Mouse (Mus musculus) thymus, adult 2 months (tissue): ENCODE measurements around the gene Znhit3. TPM values are rescaled to one million over a fixed set of nuclear protein-coding genes. Genes with fewer than 3 reads are reported as not detected.

Experiments
- DNase-seq: peaks from one replicate; pipeline ENCODE4 v3.0.0; 2021
- H3K27ac ChIP-seq: fragments of 200-500 bp; 2 replicates; pipeline ENCODE4 v1.5.1; 2012; ENCODE audit warnings: low read length, control low read depth; ENCODE audit not compliant: control insufficient read depth, insufficient read depth
- H3K27me3 ChIP-seq: fragments of 200-500 bp; 2 replicates; pipeline ENCODE4 v1.6.1; 2012; ENCODE audit warnings: mild to moderate bottlenecking, low read length, moderate library complexity, mixed read lengths; ENCODE audit not compliant: control insufficient read depth, insufficient read depth
- H3K36me3 ChIP-seq: fragments of 200-500 bp; 2 replicates; pipeline ENCODE4 v1.6.1; 2012; ENCODE audit warnings: mild to moderate bottlenecking, low read length, moderate library complexity; ENCODE audit not compliant: control insufficient read depth, insufficient read depth
- H3K4me1 ChIP-seq: fragments of 200-500 bp; replicated peaks from 2 replicates; pipeline ENCODE4 v1.6.1; 2012; ENCODE audit warnings: low read length; ENCODE audit not compliant: control insufficient read depth, insufficient read depth
- H3K4me3 ChIP-seq: fragments of 200-500 bp; 2 replicates; pipeline ENCODE4 v1.5.1; 2012; ENCODE audit warnings: mild to moderate bottlenecking, low read length, control low read depth, moderate library complexity; ENCODE audit not compliant: control insufficient read depth, insufficient read depth
- CTCF ChIP-seq: fragments of 200-500 bp; IDR thresholded peaks from 2 replicates; pipeline ENCODE4 v1.5.1; 2012; ENCODE audit warnings: mild to moderate bottlenecking, control low read depth, low read length, moderate library complexity, borderline replicate concordance; ENCODE audit not compliant: control insufficient read depth, poor library complexity, insufficient read depth; ENCODE audit errors: extremely low read depth
- POLR2A ChIP-seq: fragments of 200-500 bp; IDR thresholded peaks from 2 replicates; pipeline ENCODE4 v1.6.1; 2012; ENCODE audit warnings: mild to moderate bottlenecking, low read length, control low read depth, moderate library complexity; ENCODE audit not compliant: control insufficient read depth, poor library complexity, insufficient read depth; ENCODE audit errors: extremely low read depth
- WGBS: fragments of 180-500 bp; shearing (Covaris S2); methylation state at CpG from one replicate; pipeline ENCODE4 v1.1.7; 2018; 5-methylcytosine and 5-hydroxymethylcytosine counted together
- polyA plus RNA-seq: library from polyadenylated mRNA; depleted of rRNA; stranded (reverse); fragments of >200 nt; gene quantifications from 2 replicates; pipeline ENCODE4 v1.2.3, GENCODE M21; 2012; rRNA removed

Gene Znhit3
- polyA plus RNA-seq, 1 experiment = 15.4 TPM

- no peak for TF ChIP-seq POLR2A
- TF ChIP-seq CTCF = no peak
- Histone ChIP-seq H3K27me3 (no peaks in the 10 kb centered on the region), H3K36me3 (no peaks in the 10 kb centered on the region), H3K4me3 (peak overlapping the region; percentile 71), H3K4me1 (peaks cover 2% of the 10 kb centered on the region; the same call in 1 of the 2 replicates), H3K27ac (peak overlapping the region; percentile 82)
- no peak for DNase-seq
- 3% methylated on average over 10 of the region's 10 CpGs for WGBS
These were observed 45.1 kb downstream of the Znhit3 start for GRCm38 (mm10) chr11:84871046-84871445.

DNA sequence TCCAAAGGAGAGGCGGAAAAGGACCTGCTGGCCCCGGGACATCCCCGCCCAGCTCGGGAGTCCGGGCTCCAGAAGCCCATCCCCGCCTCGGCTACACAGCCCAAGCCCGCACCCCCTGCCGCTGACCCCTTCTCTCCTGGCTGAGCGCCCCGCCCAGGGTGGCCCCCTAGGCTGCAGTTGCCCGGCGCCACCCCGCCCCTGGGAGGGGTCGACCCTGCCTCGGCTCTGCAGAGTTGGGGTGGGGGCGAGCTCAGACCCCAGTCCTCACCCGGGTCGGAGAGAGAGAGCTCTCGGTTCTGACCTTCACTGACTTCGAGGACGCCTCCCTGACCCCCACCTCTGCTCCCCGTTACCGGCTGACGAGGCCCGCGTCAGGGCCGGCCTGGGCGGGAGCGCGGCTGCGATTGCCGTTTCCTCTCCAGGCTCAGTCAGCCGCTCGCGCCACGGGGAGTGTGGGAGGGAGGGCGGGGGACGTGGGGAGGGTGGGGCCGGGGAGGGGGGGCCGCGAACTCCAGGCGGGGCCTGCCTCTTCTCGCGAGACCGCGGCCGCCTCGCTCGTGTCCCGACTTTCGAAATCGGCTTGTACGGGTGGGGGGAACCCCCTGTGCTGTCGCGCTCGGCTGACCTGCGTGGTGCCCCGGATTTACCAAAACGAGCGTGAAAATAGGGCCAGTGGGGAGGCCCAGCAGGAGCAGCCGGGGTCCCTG, 45.7 kb downstream of the Znhit3 start, which contains the start of gene Ggnbp2:
Gene Ggnbp2 (minus strand): TSS at position 481 of the 707 bp plus-strand sequence.
- DNase-seq = peak; percentile 93
- no peaks in the 10 kb centered on the region for H3K27me3 ChIP-seq
- WGBS = 1% methylated on average over 50 of the region's 62 CpGs
- TF ChIP-seq POLR2A (peak; percentile 93), CTCF (no peak)
- H3K4me3 ChIP-seq = peak within 1 kb of the TSS; percentile 88
- peak within 1 kb of the TSS; percentile 85 for H3K27ac ChIP-seq
- H3K36me3 ChIP-seq = no peaks in the 10 kb centered on the region
- peaks cover 2% of the 10 kb centered on the region for H3K4me1 ChIP-seq

DNA sequence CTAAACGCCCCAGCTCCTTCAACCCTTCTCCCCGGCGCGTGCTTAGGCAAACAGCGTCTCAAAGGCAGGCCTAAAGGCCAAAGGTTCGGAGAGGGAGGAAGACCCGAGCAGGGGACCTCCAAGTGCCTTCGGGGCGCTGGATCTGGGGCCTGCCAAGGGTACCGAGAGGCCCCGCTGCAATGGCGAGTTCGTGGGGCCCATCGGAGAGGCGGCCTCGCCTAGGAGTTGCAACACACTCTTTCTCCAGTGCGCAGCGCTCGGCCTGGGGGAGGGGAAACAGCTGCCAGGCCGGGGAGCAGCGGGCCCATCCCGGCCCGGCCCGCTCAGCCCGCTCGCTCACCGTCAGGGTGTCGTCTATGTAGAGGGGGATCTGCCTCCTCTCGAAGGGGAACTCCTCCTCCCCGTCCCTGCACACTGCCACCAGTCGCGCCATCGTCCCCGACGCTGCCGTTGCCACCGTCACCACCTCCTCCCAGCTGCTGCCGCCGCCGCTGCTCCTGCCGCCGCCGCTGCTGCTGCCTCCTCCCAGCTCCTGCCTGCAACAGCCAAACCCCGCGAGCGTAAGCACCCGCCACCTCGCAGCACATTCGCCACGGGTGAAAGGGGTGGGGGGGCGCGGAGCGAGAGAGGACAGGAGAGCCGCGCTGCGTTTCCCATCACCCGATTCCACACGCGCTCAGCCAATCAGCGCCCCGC, 46.5 kb downstream of the Znhit3 start:
- H3K27ac ChIP-seq = peak overlapping the region; percentile 85
- peak overlapping the region; percentile 88 for H3K4me3 ChIP-seq
- H3K27me3 ChIP-seq = no peaks in the 10 kb centered on the region
- DNase-seq = peak; percentile 95
- no peaks in the 10 kb centered on the region for H3K36me3 ChIP-seq
- H3K4me1 ChIP-seq = peaks cover 2% of the 10 kb centered on the region
- under 1% methylated on average over 57 of the region's 61 CpGs for WGBS
- TF ChIP-seq POLR2A (0 out of 2 replicates have a peak, but pooled peaks have one; percentile 76), CTCF (0 out of 2 replicates have a peak, but pooled peaks have one; percentile 21)

DNA sequence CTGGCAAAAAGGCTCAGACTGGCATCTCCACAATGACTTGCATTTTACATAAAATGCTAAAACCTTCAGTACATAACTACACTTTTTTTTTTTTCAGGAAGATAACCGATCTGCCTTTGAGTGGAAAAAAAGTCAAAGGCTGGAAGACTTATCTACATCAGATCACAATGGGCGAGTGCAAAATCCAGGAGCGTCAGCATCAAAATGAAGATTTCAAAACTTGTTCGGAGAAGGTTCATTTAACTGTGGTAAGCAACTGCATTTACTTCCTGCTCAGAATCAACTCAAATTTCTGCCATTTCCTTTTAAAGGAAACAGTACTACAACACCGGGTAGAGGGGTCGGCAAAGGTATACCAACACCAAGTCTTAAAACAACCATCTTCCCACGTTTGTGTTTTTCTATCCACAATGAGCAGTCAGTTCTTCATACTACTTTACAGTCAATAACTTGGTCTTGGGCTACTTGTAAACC, 47.3 kb downstream of the Znhit3 start:
- H3K27ac ChIP-seq = no peak overlapping the region; the same call in 1 of the 2 replicates
- 1% methylated on average over 7 of the region's 7 CpGs for WGBS
- no peak overlapping the region for H3K4me3 ChIP-seq
- peaks cover 2% of the 10 kb centered on the region for H3K4me1 ChIP-seq
- no peaks in the 10 kb centered on the region for H3K27me3 ChIP-seq
- H3K36me3 ChIP-seq = no peaks in the 10 kb centered on the region
- peak; percentile 11 for DNase-seq
- TF ChIP-seq POLR2A = no peak
- TF ChIP-seq CTCF = no peak

DNA sequence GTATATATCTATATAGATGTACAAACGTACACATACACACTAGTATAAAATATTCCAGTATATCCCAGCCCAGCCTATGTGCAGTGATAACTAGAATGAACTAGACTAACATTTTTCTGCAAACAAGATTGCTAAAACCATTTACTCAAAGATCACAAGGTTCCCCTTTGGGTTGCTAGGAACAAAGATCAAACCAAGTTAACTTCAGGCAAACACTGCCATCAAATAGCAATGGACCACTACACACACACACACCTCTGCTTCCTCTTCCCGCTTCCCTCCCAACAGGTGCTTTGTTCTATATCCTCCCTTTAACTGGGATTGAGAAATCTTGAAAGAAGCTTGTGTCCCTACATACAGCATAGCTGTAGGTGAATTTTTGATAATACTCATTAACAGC, 48.6 kb downstream of the Znhit3 start:
- H3K4me1 ChIP-seq = peaks cover 2% of the 10 kb centered on the region
- TF ChIP-seq CTCF (no peak), POLR2A (no peak)
- no peaks in the 10 kb centered on the region for H3K27me3 ChIP-seq
- no peak overlapping the region for H3K4me3 ChIP-seq
- 68% methylated on average over 2 of the region's 2 CpGs for WGBS
- H3K27ac ChIP-seq = no peak overlapping the region
- no peaks in the 10 kb centered on the region for H3K36me3 ChIP-seq
- no peak for DNase-seq

GRCm38 (mm10) chr11:84865268-84865667, 50.9 kb downstream of the Znhit3 start:
- Histone ChIP-seq H3K4me1 (peaks cover 2% of the 10 kb centered on the region), H3K27me3 (no peaks in the 10 kb centered on the region), H3K36me3 (peaks cover 6% of the 10 kb centered on the region), H3K27ac (no peak overlapping the region), H3K4me3 (no peak overlapping the region)
- DNase-seq = no peak
- TF ChIP-seq POLR2A (no peak), CTCF (no peak)
- 73% methylated on average over 2 of the region's 2 CpGs for WGBS

Other genes with a start within 250 kb of the Znhit3 start
- 13.5 and 15.1 TPM in 2 replicates for gene Mrm1, start 96.9 kb downstream of the Znhit3 start, polyA plus RNA-seq
- gene Dhrs11, start 87.4 kb downstream of the Znhit3 start, polyA plus RNA-seq = 19.0 and 26.4 TPM in 2 replicates
- gene Ggnbp2, start 45.5 kb downstream of the Znhit3 start, polyA plus RNA-seq = 44.6 and 48.6 TPM in 2 replicates
- gene Myo19, start 36.2 kb downstream of the Znhit3 start, polyA plus RNA-seq = 14.0 and 14.5 TPM in 2 replicates
- gene Pigw, start 36.1 kb downstream of the Znhit3 start, polyA plus RNA-seq = 2.5 and 3.7 TPM in 2 replicates
- gene Car4, start 41.4 kb upstream of the Znhit3 start, polyA plus RNA-seq = 3.3 and 3.7 TPM in 2 replicates
- gene Usp32, start 223.8 kb upstream of the Znhit3 start, polyA plus RNA-seq = 4.0 and 4.4 TPM in 2 replicates